Mouse (Mus musculus): Measurements from ENCODE around the gene Tarbp1. TPM values are rescaled to one million over a fixed set of nuclear protein-coding genes. Genes with fewer than 3 reads are reported as not detected.

The Tarbp1 gene
- polyA plus RNA-seq, 1 experiment: 0.27 TPM

DNA sequence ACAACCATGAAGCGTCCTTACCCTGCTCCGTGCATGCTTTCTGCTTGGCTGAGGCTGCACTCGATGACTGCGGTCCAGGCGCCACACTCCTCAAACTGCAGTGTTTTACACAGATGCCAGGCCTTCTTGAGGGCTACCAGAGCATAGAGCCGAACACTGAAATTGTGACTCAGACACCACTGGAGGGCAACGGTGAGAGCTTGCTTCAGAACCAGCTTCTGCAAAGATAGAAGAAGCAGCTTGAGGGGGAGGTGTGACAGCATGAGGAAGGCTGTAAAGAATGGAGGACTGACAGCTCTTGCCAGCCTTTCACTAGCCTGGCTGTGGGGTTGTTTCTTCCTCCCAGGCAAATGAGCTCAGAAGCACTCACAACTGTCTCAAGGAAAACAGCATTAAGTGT is 41.0 kb downstream of the Tarbp1 start:
- no peak overlapping the region for H3K27ac ChIP-seq (ENCODE audit: control insufficient read depth, insufficient read depth, low read depth, low read length)
- no peaks in the 10 kb centered on the region for H3K27me3 ChIP-seq (ENCODE audit: control insufficient read depth, insufficient read depth, low read length)
- H3K36me3 ChIP-seq (ENCODE audit: control insufficient read depth, insufficient read depth, low read length): no peaks in the 10 kb centered on the region
- H3K4me3 ChIP-seq (ENCODE audit: control insufficient read depth, low read depth, low read length): no peak overlapping the region
- TF ChIP-seq CTCF (IDR thresholded peaks at IDR 0.05; ENCODE audit: control insufficient read depth, insufficient read depth, insufficient replicate concordance, low read depth, low read length): no peak
- no peak for TF ChIP-seq POLR2A (IDR thresholded peaks at IDR 0.05; ENCODE audit: control insufficient read depth, low read depth, low read length)
- H3K4me1 ChIP-seq (ENCODE audit: control insufficient read depth, insufficient read depth, low read length): no peaks in the 10 kb centered on the region

DNA sequence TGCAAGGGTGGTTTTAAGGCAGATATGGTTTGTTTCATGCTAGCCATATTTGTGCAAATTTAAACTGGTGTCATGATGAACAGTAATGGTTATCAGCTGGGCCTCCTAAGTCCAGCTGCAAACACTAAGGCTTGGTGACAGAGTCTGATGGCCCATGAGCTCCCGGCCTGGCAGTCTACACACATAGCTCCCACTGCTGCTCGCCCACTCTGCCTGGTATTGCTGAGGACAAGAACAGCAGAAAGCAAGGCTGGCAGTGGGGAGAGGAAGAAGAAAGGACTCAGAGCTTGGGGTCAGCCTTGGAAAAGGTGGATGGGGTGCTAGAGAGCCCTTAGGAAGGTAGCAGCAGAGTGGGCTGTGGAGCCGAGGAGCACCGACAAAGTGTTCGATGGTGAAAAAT is 45.2 kb downstream of the Tarbp1 start:
- Histone ChIP-seq H3K27ac (ENCODE audit: control insufficient read depth, insufficient read depth, low read depth, low read length) (no peak overlapping the region), H3K36me3 (ENCODE audit: control insufficient read depth, insufficient read depth, low read length) (peaks cover 2% of the 10 kb centered on the region; the same call in 1 of the 2 replicates), H3K4me1 (ENCODE audit: control insufficient read depth, insufficient read depth, low read length) (no peaks in the 10 kb centered on the region), H3K27me3 (ENCODE audit: control insufficient read depth, insufficient read depth, low read length) (no peaks in the 10 kb centered on the region), H3K4me3 (ENCODE audit: control insufficient read depth, low read depth, low read length) (no peak overlapping the region)
- no peak for TF ChIP-seq POLR2A (IDR thresholded peaks at IDR 0.05; ENCODE audit: control insufficient read depth, low read depth, low read length)
- TF ChIP-seq CTCF (IDR thresholded peaks at IDR 0.05; ENCODE audit: control insufficient read depth, insufficient read depth, insufficient replicate concordance, low read depth, low read length): no peak

DNA sequence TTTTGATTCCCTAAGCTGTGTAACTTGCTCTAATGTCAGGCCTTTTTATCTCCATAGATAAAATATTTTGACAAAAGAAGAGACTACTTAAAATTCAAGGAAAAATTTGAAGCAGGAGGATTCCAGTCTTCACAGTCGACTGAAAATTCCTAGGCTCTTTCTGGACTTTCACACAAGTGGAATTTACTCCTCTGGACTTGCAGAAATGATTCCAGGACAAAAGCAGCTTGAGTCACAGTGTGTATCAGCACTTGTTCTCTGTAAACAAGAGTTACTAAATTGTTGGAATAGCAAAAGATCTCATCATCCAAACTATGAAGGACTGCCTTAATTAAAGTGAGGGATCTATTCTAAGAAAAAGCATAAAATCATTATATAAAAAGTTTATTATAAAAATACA is 49.9 kb downstream of the Tarbp1 start:
- Histone ChIP-seq H3K36me3 (ENCODE audit: control insufficient read depth, insufficient read depth, low read length) (peaks cover 2% of the 10 kb centered on the region; the same call in 1 of the 2 replicates), H3K27ac (ENCODE audit: control insufficient read depth, insufficient read depth, low read depth, low read length) (no peak overlapping the region)
- TF ChIP-seq CTCF (IDR thresholded peaks at IDR 0.05; ENCODE audit: control insufficient read depth, insufficient read depth, insufficient replicate concordance, low read depth, low read length) (no peak), POLR2A (IDR thresholded peaks at IDR 0.05; ENCODE audit: control insufficient read depth, low read depth, low read length) (no peak)

DNA sequence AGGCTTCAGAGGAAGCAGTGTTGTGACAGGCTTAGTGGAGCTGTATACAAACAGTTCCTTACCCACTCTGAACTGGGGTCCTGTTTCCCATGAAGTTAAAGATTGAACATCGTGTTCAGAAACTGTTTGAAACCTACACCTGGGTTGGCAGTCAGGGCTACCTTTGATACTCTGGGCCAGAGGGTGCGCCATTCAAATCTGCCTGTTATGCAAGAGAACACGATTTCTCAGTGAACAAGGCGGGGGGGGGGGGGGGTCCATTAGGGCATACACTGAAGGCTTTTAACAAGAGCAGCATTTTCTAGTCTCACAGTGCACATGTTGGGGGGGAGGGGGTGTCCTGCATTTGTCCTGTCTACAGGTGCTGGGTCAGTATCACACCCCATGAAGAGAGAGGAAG is 50.7 kb downstream of the Tarbp1 start:
- Histone ChIP-seq H3K27me3 (ENCODE audit: control insufficient read depth, insufficient read depth, low read length) (no peaks in the 10 kb centered on the region), H3K4me1 (ENCODE audit: control insufficient read depth, insufficient read depth, low read length) (peaks cover 3% of the 10 kb centered on the region), H3K4me3 (ENCODE audit: control insufficient read depth, low read depth, low read length) (no peak overlapping the region), H3K36me3 (ENCODE audit: control insufficient read depth, insufficient read depth, low read length) (peaks cover 2% of the 10 kb centered on the region; the same call in 1 of the 2 replicates), H3K27ac (ENCODE audit: control insufficient read depth, insufficient read depth, low read depth, low read length) (no peak overlapping the region)
- TF ChIP-seq POLR2A (IDR thresholded peaks at IDR 0.05; ENCODE audit: control insufficient read depth, low read depth, low read length) (no peak), CTCF (IDR thresholded peaks at IDR 0.05; ENCODE audit: control insufficient read depth, insufficient read depth, insufficient replicate concordance, low read depth, low read length) (no peak)

More for the DNA sequence above, 49.9 kb downstream of the Tarbp1 start:
- Histone ChIP-seq H3K4me3 (ENCODE audit: control insufficient read depth, low read depth, low read length) (no peak overlapping the region), H3K27me3 (ENCODE audit: control insufficient read depth, insufficient read depth, low read length) (no peaks in the 10 kb centered on the region), H3K4me1 (ENCODE audit: control insufficient read depth, insufficient read depth, low read length) (peaks cover 3% of the 10 kb centered on the region)

DNA sequence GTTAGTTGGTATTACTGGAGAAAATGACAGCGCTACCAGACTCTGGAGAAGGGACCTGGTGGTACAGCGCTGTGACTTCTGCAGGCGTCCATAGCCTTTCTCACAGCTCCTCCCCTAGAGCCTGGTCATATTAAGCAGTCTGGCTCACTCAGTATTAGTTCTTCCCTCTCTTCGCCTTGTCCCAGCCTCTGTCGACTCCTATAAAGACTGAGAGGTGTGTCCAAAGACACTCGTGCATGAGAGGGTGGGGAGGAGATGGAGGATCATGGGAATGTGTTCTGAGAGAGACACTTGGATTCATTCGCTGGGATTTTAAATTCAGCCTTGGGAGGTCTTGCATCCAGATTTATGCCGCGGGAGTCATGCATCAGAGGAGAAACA is 52.0 kb downstream of the Tarbp1 start:
- peak overlapping the region; percentile 98 for H3K4me3 ChIP-seq (ENCODE audit: control insufficient read depth, low read depth, low read length)
- TF ChIP-seq POLR2A (IDR thresholded peaks at IDR 0.05; ENCODE audit: control insufficient read depth, low read depth, low read length) (no peak), CTCF (IDR thresholded peaks at IDR 0.05; ENCODE audit: control insufficient read depth, insufficient read depth, insufficient replicate concordance, low read depth, low read length) (no peak)
- peak overlapping the region; percentile 80 for H3K27ac ChIP-seq (ENCODE audit: control insufficient read depth, insufficient read depth, low read depth, low read length)

DNA sequence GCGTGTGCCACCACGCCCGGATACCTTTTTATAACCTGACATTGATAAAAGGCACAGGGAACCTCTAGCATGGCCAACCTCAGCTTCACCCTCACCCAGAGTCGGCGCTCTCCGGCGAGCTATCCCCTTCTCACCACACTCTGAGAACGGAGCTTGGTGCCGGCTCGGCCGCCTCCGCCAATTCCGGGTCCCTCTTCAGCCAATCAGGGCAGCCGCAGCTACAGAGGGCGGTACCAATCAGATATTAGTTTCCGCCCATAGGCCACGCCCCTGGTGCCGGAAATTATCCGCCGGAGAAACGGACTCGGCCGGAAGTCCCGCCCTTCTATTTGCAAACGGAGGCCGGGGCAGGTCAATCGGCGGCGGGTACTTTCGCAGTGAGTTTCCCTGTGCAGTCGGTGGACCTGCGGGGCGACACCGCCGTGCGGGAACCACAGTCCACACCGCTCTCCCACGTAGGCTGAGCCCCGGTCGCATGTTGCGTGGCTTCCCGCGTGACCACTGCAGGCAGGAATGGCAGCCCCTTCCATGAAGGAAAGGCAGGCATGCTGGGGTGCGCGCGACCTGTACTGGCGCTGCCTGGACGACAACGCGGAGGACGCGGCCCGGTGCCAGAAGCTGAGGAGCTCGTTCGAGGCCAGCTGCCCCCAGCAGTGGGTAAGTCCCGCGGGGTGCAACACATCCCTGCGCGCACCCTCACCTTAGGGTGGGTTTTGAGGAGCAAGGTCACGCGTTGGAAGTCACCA is 52.5 kb downstream of the Tarbp1 start, which contains the start of gene Coa6:
Gene Coa6, plus strand, starts transcription at position 342 of the 746 bp plus-strand sequence.
- Histone ChIP-seq H3K4me1 (ENCODE audit: control insufficient read depth, insufficient read depth, low read length) (peaks cover 3% of the 10 kb centered on the region), H3K36me3 (ENCODE audit: control insufficient read depth, insufficient read depth, low read length) (no peaks in the 10 kb centered on the region), H3K4me3 (ENCODE audit: control insufficient read depth, low read depth, low read length) (peak within 1 kb of the TSS; percentile 98), H3K27me3 (ENCODE audit: control insufficient read depth, insufficient read depth, low read length) (no peaks in the 10 kb centered on the region), H3K27ac (ENCODE audit: control insufficient read depth, insufficient read depth, low read depth, low read length) (peak within 1 kb of the TSS; percentile 80)
- TF ChIP-seq POLR2A (IDR thresholded peaks at IDR 0.05; ENCODE audit: control insufficient read depth, low read depth, low read length) (peak; percentile 66), CTCF (IDR thresholded peaks at IDR 0.05; ENCODE audit: control insufficient read depth, insufficient read depth, insufficient replicate concordance, low read depth, low read length) (no peak)

More for the DNA sequence above, 52.0 kb downstream of the Tarbp1 start:
- Histone ChIP-seq H3K4me1 (ENCODE audit: control insufficient read depth, insufficient read depth, low read length) (peaks cover 3% of the 10 kb centered on the region), H3K36me3 (ENCODE audit: control insufficient read depth, insufficient read depth, low read length) (peaks cover 2% of the 10 kb centered on the region; the same call in 1 of the 2 replicates), H3K27me3 (ENCODE audit: control insufficient read depth, insufficient read depth, low read length) (no peaks in the 10 kb centered on the region)

DNA sequence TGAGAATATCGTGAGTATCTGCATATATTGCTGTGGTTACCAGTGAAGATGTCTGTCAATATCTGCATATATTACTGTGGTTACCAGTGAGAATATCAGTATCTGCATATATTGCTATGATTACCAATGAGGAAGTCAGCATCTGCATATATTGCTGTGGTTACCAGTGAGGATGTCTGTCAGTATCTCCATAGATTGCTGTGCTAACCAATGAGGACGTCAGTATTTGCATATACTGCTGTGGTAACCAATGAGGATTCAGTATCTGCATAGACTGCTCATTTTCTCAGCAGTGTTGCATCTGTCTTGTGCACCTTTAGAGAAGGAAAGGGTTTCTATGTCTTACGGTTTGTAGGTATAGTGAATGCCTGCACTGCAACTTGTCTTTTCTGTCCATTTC is 54.0 kb downstream of the Tarbp1 start:
- peaks cover 3% of the 10 kb centered on the region for H3K4me1 ChIP-seq (ENCODE audit: control insufficient read depth, insufficient read depth, low read length)
- no peak overlapping the region for H3K4me3 ChIP-seq (ENCODE audit: control insufficient read depth, low read depth, low read length)
- no peaks in the 10 kb centered on the region for H3K27me3 ChIP-seq (ENCODE audit: control insufficient read depth, insufficient read depth, low read length)
- no peak overlapping the region for H3K27ac ChIP-seq (ENCODE audit: control insufficient read depth, insufficient read depth, low read depth, low read length)
- no peaks in the 10 kb centered on the region for H3K36me3 ChIP-seq (ENCODE audit: control insufficient read depth, insufficient read depth, low read length)
- TF ChIP-seq POLR2A (IDR thresholded peaks at IDR 0.05; ENCODE audit: control insufficient read depth, low read depth, low read length): no peak
- TF ChIP-seq CTCF (IDR thresholded peaks at IDR 0.05; ENCODE audit: control insufficient read depth, insufficient read depth, insufficient replicate concordance, low read depth, low read length): no peak
